Comparison of ENCODE assay signal across 18 mouse cellular contexts in the genomic region with DNA sequence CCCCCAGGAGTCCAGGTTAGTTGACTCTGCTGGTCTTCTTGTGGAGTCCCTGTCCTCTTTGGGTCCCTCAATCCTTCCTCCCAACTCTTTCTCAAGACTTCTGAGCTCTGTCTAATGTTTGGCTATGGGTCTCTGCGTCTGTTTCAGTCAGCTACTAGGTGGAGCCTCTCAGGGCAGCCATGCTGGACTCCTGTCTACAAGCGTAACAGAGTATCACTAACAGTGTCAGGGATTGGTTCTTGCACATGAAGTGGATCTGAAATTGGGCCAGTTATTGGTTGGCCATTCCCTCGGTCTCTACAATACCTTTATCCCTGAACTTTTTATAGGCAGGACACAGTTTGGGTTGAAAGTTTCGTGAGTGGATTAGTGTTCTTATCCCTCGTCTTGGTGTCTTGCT. TPM values are rescaled to one million over a fixed set of nuclear protein-coding genes. Genes with fewer than 3 reads are reported as not detected.
"Had no signal": no experiment of that assay in that cellular context is flagged by ENCODE, and none has a peak within 500 bp of the region (broad histone marks: within the 10 kb centered on the region; RNA-seq: fewer than 3 reads in every experiment).

No protein-coding gene starts in this region.

- H3K36me3 ChIP-seq: neural tube, embryonic 13.5 days; neural tube, embryonic 15.5 days; stomach, embryonic 15.5 days had no signal

- H3K27me3 ChIP-seq: neural tube, embryonic 13.5 days; neural tube, embryonic 15.5 days; stomach, embryonic 15.5 days had no signal

- H3K27ac ChIP-seq: neural tube, embryonic 13.5 days; neural tube, embryonic 15.5 days; stomach, embryonic 15.5 days; stomach, postnatal 0 days had no signal

- H3K4me1 ChIP-seq: neural tube, embryonic 13.5 days; neural tube, embryonic 15.5 days; stomach, embryonic 15.5 days had no signal

- H3K9me3 ChIP-seq: neural tube, embryonic 13.5 days; neural tube, embryonic 15.5 days; stomach, embryonic 15.5 days had no signal

- H3K4me3 ChIP-seq: neural tube, embryonic 13.5 days; neural tube, embryonic 15.5 days; stomach, embryonic 15.5 days had no signal

- DNase-seq: retina, postnatal 1 day; right cerebral cortex, adult 18-20 months; right cerebral cortex, postnatal 14 days; right cerebral cortex, postnatal 25 days; right cerebral cortex, postnatal 4 days; spleen, adult 18-20 months; thymus, adult 18-20 months; thymus, adult 2 months; thymus, postnatal 14 days; thymus, postnatal 25 days; thymus, postnatal 36 days; thymus, postnatal 4 days had no signal

RNA-seq across cellular contexts. Expression of gene Deup1, which starts 59.6 kb away (rescaled TPM):
- total RNA-seq: neutrophil, adult 5-6 weeks had no signal
- polyA plus RNA-seq: small intestine, adult 2 months had no signal
